ENCODE assay signal across 8 mouse cellular contexts in the genomic region with DNA sequence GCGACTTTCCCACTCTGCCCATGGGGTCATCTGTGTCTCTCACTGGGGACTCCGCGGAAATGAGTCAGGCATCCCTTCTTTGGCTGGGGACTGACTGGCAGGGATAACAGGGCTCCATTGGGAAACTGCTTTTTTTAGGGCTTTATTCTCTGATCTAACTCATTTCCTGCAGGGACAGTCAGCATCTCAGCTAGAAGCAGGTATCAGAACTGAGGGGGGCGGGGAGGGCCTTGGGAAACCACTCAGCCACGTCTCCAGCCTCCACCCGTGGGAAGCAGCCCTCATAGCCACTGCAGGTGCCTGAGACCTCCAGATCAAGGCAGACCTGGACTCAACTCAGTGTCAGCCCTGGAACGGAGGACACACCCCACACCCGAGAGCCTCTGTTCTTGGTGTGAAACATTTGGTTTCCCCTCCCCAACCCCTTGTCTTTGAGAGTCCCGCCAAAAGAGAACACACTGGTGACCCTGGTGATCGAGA.
A peak's percentile ranks its signal among the peaks of the same experiment; 100 is the strongest.
DNase-seq lines count a peak whose midpoint lies in the region; ATAC-seq and TF ChIP-seq lines count a peak whose summit lies in the region.

No protein-coding gene starts in this region.

- intact Hi-C loops in left cerebral cortex, postnatal 10 days (cut with DNase I): no loop called here

- no peaks in the 10 kb centered on the region; the same call in 1 of the 2 replicates for H3K36me3 ChIP-seq in embryonic facial prominence, embryonic 11.5 days (replicated peaks; ENCODE audit: control insufficient read depth, insufficient read depth, low read depth, low read length)
- peaks cover 45% of the 10 kb centered on the region for H3K36me3 ChIP-seq in embryonic facial prominence, embryonic 10.5 days (replicated peaks)
- H3K36me3 ChIP-seq in E14TG2a.4 (ENCODE audit: insufficient read depth, low read length): peaks cover 4% of the 10 kb centered on the region; the same call in 1 of the 2 replicates
- H3K36me3 ChIP-seq in hindbrain, embryonic 16.5 days (ENCODE audit: control insufficient read depth, insufficient read depth, low read length): peaks cover 18% of the 10 kb centered on the region

- no peak for DNase-seq in embryonic facial prominence, embryonic 11.5 days (ENCODE audit: low spot score)
- no peak for DNase-seq in embryonic facial prominence, embryonic 10.5 days (ENCODE audit: low spot score)
- no peak for DNase-seq in thymus, adult 18-20 months
- no peak for DNase-seq in layer of hippocampus, adult 18-20 months (ENCODE audit: low spot score in 2 of 2)
- no peak for DNase-seq in left cerebral cortex, postnatal 10 days (ENCODE audit: extremely low spot score in 1 of 2, low spot score in 2 of 2)

- TF ChIP-seq POLR2A in cortical plate, adult 2 months (IDR thresholded peaks at IDR 0.05; ENCODE audit: extremely low read depth, insufficient read depth, low read length): no peak

- H3K9ac ChIP-seq in embryonic facial prominence, embryonic 11.5 days (replicated peaks; ENCODE audit: low read length): no peak overlapping the region
- peak overlapping the region; percentile 41; the same call in 1 of the 2 replicates for H3K9ac ChIP-seq in hindbrain, embryonic 16.5 days (ENCODE audit: low read depth, low read length)

- no peak overlapping the region for H3K4me2 ChIP-seq in embryonic facial prominence, embryonic 11.5 days (ENCODE audit: low read depth, low read length)
- peak overlapping the region; percentile 25 for H3K4me2 ChIP-seq in hindbrain, embryonic 16.5 days (ENCODE audit: low read length)

- H3K4me3 ChIP-seq in embryonic facial prominence, embryonic 11.5 days (ENCODE audit: low read depth, low read length): no peak overlapping the region
- H3K4me3 ChIP-seq in embryonic facial prominence, embryonic 10.5 days: no peak overlapping the region
- peak overlapping the region; percentile 48 for H3K4me3 ChIP-seq in E14TG2a.4 (replicated peaks; ENCODE audit: low read length)
- no peak overlapping the region for H3K4me3 ChIP-seq in cortical plate, adult 2 months (ENCODE audit: insufficient read depth, low read length)
- H3K4me3 ChIP-seq in hindbrain, embryonic 16.5 days (ENCODE audit: low read length): no peak overlapping the region

- H3K9me3 ChIP-seq in embryonic facial prominence, embryonic 11.5 days (replicated peaks; ENCODE audit: control insufficient read depth, low read length): no peaks in the 10 kb centered on the region
- H3K9me3 ChIP-seq in embryonic facial prominence, embryonic 10.5 days: no peaks in the 10 kb centered on the region
- H3K9me3 ChIP-seq in E14TG2a.4 (ENCODE audit: low read length): no peaks in the 10 kb centered on the region
- no peaks in the 10 kb centered on the region for H3K9me3 ChIP-seq in hindbrain, embryonic 16.5 days (ENCODE audit: control insufficient read depth, low read length)

- 34% methylated on average over 10 of the region's 10 CpGs for WGBS in embryonic facial prominence, embryonic 11.5 days
- 40% methylated on average over 10 of the region's 10 CpGs for WGBS in embryonic facial prominence, embryonic 10.5 days
- WGBS in hindbrain, embryonic 16.5 days: 28% methylated on average over 10 of the region's 10 CpGs

- 0 out of 2 replicates have a peak, but pooled peaks have one; percentile 34 for ATAC-seq in embryonic facial prominence, embryonic 11.5 days (replicated peaks; ENCODE audit: insufficient number of reproducible peaks, low FRiP score, low TSS enrichment, low read depth)
- peak; percentile 43 for ATAC-seq in hindbrain, embryonic 16.5 days

- H3K27me3 ChIP-seq in embryonic facial prominence, embryonic 11.5 days (ENCODE audit: control insufficient read depth, insufficient read depth, low read length): no peaks in the 10 kb centered on the region
- H3K27me3 ChIP-seq in embryonic facial prominence, embryonic 10.5 days (replicated peaks; ENCODE audit: low read depth, poor library complexity, severe bottlenecking): no peaks in the 10 kb centered on the region
- H3K27me3 ChIP-seq in E14TG2a.4 (ENCODE audit: insufficient read depth, low read length): no peaks in the 10 kb centered on the region
- H3K27me3 ChIP-seq in hindbrain, embryonic 16.5 days (replicated peaks; ENCODE audit: control insufficient read depth, insufficient read depth, low read length): no peaks in the 10 kb centered on the region

- H3K27ac ChIP-seq in embryonic facial prominence, embryonic 11.5 days (replicated peaks; ENCODE audit: low read depth, low read length): no peak overlapping the region
- H3K27ac ChIP-seq in embryonic facial prominence, embryonic 10.5 days (replicated peaks): no peak overlapping the region
- H3K27ac ChIP-seq in cortical plate, adult 2 months (ENCODE audit: insufficient read depth, low read length): peak overlapping the region; percentile 75
- H3K27ac ChIP-seq in hindbrain, embryonic 16.5 days (ENCODE audit: low read depth, low read length): no peak overlapping the region; the same call in 1 of the 2 replicates

- no peak for TF ChIP-seq CTCF in E14TG2a.4 (conservative IDR thresholded peaks at IDR 0.05; ENCODE audit: low read length)
- TF ChIP-seq CTCF in cortical plate, adult 2 months (IDR thresholded peaks at IDR 0.05; ENCODE audit: extremely low read depth, insufficient read depth, low read length): no peak

- H3K4me1 ChIP-seq in embryonic facial prominence, embryonic 11.5 days (ENCODE audit: control insufficient read depth, insufficient read depth, low read length): no peaks in the 10 kb centered on the region
- peaks cover 19% of the 10 kb centered on the region for H3K4me1 ChIP-seq in embryonic facial prominence, embryonic 10.5 days
- H3K4me1 ChIP-seq in E14TG2a.4 (replicated peaks; ENCODE audit: low read depth, low read length): peaks cover 13% of the 10 kb centered on the region
- peaks cover 6% of the 10 kb centered on the region for H3K4me1 ChIP-seq in cortical plate, adult 2 months (ENCODE audit: control insufficient read depth, insufficient read depth, low read length)
- H3K4me1 ChIP-seq in hindbrain, embryonic 16.5 days (ENCODE audit: control insufficient read depth, insufficient read depth, low read depth, low read length): peaks cover 14% of the 10 kb centered on the region
